Mouse (Mus musculus): Measurements from ENCODE around the gene Trpm5.

Gene Trpm5

DNA sequence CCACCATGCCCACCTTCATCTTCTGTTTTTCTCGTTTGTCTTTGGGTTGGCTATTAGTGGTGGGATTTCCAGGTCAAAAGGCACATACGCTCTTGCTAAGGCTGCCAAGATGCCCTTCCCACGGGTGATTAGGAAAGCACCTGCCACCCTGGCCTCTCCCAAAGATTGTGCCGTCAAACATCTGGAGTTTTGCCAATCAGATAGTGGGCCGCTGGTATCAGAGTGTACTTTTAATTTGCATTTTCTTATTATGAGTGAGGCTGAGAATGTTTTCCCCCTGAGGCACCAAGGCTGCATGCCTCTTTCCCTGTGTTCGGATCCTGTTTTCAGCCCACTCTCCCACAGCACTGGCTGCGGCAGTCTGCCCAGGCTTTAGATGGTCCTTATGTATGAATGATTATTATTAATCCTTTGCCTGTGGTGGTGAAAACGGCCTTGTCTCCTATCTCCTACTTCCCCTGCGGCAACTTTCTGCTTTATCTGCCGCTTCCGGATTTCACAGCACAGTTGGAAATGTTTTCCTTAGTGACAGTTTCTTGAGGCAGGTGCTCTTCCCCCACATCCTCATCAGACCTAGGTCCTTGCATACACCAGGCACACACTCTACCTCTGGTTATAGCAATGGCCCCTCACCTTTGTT, 10.9 kb upstream of the Trpm5 start:
- no peak for DNase-seq (ENCODE audit: low spot score)

- DNase-seq (ENCODE audit: low spot score) = no peak
These were observed 6.3 kb upstream of the Trpm5 start for GRCm38 (mm10) chr7:143100759-143101158.

- DNase-seq (ENCODE audit: low spot score) = no peak
These were observed 1.1 kb upstream of the Trpm5 start for GRCm38 (mm10) chr7:143095554-143095907.

GRCm38 (mm10) chr7:143093847-143094246, 595 bp downstream of the Trpm5 start:
- no peak for DNase-seq (ENCODE audit: low spot score)

GRCm38 (mm10) chr7:143087070-143087579, 7.3 kb downstream of the Trpm5 start:
- DNase-seq (ENCODE audit: low spot score) = peak; percentile 56

- DNase-seq (ENCODE audit: low spot score) = peak; percentile 67
These were observed 8.1 kb downstream of the Trpm5 start for GRCm38 (mm10) chr7:143086366-143086765.

DNA sequence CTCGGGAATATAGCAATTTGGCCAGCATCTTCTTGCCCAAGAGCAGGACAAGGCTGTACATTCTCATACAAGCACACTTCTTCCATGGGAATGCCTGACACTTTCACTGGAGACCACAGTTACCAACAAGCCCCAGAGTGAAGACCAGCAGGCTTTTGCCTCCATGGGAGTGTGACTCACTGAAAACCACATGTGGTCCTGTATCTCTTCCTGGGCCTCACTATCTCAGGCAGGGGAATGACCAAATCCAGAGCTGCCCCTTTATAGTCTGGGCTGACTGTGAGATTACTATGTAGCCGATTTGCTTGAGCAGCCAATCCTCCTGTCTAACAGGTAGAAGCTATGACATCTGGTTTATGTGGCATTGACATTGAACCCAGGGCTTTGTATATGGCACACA, 10.7 kb downstream of the Trpm5 start:
- DNase-seq (ENCODE audit: low spot score) = no peak

DNA sequence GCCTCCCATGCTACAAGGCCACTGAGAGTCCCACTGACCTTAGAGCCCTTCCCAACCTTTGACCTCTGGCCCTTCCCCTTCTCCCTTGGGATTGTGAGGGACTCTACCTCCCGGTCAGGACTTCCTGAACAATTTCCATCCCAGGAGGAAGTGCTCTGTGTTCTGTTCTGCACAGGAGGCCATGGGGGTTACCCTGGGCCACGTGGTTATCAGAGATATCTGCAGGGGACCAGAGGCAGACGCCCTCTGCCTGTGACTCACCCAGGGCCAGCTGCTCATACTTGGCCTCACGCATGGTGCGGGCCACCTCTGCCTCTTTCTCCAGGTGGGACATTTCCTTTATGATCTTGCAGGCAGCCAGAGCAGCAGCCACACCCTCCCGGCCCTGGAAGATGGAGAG, 12.4 kb downstream of the Trpm5 start:
- DNase-seq (ENCODE audit: low spot score) = no peak

DNA sequence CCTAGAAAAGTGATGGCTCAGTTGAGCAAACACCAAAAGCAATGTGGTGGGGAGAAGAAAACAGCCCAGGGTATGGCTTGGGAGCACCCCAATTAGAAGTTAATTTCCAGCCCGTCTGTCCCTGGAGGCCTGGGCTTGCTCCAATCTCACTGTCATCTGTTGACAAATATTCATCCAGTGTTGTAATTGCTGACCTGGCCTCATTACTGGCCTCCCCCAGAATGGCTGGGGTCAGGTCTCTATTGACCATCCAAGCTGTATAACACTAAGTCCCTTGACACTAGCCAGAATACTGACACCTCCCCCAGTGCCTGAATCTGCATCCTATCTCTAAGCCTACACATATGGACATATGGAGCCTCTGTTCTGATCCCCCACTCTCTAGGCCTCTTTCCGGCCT, 17.1 kb downstream of the Trpm5 start:
- no peak for DNase-seq (ENCODE audit: low spot score)

DNA sequence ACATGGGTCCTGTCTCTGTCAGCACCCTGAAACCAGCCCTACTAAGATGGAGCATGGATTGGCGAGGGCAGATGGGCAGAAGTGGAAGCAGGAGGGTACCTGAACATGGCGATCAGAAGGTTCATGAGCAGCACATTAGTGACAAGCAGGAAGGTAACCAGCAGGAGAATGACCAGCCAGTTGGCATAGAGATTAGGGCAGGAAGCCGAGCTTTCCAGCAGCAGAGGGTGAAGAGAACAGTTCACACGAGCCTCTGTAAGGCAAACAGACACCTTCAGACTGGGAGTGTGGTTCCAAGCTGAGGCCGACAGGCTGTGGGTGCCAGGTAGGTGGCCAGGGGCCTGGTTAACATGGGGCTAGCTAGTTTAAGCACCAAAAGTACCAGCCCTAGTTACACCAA, 19.0 kb downstream of the Trpm5 start:
- no peak for DNase-seq (ENCODE audit: low spot score)

- no peak for DNase-seq (ENCODE audit: low spot score)
These were observed 21.4 kb downstream of the Trpm5 start for GRCm38 (mm10) chr7:143073086-143073485.

DNA sequence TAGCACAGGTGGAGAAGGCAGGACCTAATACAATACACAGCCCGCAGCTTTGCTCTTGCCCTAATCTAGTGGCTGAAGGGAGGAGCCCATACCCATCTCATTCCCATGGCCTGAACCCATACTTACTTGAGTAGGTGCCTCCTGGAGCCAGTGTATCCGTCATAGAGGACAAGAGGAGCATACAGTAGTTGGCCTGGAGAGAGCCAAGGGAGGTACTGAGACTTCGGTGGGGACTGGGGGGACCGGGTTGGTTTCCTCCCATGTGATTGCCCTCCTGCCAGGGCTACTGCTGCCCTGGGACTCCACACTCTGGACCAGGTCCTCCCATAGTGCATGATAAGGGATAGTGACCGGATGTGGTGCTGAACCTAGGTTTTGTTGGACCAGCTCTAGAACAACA, 21.8 kb downstream of the Trpm5 start:
- DNase-seq (ENCODE audit: low spot score) = no peak

DNA sequence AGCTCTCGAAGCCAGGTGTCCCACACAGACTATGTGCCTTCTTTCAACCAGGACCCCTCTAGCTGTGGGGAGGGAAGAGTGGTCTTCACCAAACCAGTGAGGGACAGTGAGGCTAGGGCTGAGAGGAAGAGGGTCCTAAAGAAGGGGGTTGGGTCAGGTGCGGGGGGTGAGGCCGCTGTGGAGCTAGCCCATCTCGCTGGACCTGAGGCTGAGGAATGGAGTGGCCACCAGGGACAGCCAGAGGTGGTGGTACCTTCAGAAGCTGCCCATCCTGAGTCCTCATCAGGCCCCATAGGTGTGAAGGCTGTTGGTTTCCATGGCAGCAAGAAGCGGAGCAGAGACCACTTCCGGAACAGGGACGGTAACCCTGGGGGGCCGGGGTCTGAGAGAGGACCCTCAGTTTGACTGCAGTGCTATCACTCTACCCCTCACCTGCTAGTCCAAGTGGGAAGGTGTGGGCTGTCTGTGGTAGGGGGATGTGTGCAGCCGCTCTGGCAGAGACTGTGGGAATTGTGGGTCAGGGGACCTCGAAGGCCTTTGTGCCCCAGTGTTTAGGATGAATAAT, 23.9 kb downstream of the Trpm5 start:
- DNase-seq (ENCODE audit: low spot score) = no peak

DNA sequence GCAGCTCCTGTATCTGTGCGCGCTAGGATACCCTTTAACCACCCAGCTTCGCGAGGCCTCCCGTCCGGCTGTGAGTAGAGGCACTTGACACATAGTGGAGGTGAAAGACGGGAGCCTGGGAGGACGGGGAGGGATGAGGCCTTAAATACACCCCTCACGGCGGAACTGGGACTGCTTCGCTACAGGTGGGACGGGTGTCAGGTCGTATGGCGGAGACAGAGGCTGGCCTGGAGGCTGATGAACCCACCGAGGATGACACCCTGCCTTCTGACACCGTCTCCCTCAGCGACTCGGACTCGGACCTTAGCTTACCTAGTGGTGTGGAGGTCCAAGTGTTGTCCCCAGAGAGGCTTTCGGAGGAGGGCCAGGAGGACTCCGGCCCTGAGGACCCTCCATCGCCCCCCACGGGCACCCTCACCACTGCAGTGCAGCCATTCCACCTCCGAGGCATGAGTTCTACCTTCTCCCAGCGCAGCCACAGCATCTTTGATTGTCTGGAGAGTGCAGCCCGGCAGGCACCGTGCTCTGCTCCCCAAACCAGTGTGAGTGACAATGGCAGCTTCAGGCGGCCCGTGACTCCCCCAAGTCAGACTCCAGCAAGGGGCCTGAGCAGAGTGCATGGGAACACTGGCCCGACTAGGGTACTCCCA, 24.6 kb downstream of the Trpm5 start:
- no peak for DNase-seq (ENCODE audit: low spot score)

GRCm38 (mm10) chr7:143068882-143069591, 25.4 kb downstream of the Trpm5 start, which contains the start of gene Tssc4:
Tssc4 (plus strand) TSS chr7:143069249.
- peak; percentile 94 for DNase-seq (ENCODE audit: low spot score)

DNA sequence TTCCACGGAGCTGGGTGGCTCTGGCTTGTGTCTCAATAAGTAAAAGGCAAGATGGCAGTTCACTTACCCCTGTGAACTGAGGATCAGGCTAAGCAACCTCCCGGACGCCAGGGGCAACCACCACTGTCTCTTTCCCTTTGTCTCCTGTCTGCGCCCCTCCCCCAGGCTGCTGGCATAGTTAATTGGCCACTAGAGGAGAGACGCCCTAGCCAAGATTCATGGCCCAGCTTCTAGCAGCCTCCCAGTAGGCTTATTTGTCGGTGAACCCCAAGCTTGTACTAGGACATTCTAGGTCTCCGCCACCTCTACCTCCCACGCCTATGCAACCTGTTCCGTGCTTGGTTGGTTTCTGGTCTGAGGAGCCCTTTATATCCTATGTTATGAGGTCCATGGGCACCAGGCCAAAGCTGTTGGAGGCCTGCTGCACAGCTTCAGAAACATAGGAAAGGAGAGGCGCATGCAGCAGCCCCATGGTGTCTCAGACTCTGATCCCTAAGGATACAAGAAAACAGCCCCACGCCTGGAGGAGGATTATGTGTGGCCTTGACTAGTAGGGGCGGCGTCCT, 26.0 kb downstream of the Trpm5 start:
- no peak for DNase-seq (ENCODE audit: low spot score)

DNA sequence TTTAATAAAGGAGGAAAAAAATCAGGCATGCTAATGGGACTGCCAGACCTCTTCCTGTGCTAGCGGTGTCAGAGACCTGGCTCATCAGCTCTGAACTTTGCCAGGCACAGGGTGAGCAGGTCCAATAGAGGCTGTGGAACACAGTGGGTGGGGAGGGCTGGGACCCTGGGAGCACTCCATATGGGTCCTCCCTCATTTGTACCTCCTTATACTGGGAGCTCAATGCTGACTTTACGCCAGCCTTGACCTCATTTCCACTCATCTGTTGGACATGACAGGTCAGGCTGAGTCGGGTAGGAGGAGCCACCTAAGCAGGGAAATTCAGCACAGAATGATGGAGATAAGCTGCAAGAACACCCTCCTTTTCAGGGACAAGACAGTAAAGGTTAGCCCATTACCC, 26.5 kb downstream of the Trpm5 start:
- DNase-seq (ENCODE audit: low spot score) = no peak

GRCm38 (mm10) chr7:143067469-143067868, 27.0 kb downstream of the Trpm5 start:
- no peak for DNase-seq (ENCODE audit: low spot score)

DNA sequence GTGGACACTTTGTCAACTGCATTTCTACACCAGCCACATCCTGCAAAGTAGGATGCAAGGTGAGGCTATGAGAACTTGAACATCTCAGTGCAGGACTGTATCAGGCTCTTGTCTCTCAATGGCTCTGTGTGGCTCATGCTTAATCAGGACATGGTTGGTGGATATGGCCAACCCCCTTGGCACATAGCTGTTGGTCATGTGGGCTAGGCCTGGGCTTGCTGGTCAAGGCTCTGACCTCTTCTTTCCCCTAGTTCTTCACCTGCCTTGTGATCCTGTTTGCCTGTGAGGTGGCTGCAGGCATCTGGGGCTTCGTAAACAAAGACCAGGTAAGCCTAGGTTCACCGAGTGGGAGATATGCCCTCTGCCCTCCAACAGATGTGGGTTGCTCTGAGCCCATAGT, 28.8 kb downstream of the Trpm5 start:
- no peak for DNase-seq (ENCODE audit: low spot score)

- DNase-seq (ENCODE audit: low spot score) = no peak
These were observed 30.2 kb downstream of the Trpm5 start for GRCm38 (mm10) chr7:143064226-143064625.

DNA sequence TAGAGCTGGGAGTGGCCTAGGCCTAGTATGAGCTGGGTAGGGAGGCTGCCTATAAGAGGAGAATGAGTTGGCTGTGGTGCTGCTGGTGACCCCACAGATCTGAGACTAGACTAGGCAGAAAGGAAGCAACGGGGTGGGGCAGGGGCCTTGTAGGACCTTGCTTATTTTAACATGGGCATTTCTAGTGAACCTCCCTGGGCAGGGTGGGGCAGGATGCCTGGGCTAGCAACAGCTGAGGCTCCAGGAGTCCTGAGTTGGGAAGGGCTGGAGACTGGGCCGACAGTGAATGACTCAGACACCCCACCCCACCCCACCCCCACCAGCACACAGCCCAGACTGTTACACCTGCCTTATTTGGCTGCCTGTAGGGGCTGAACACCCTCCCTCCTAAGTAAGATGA, 31.7 kb downstream of the Trpm5 start:
- DNase-seq (ENCODE audit: low spot score) = no peak

DNA sequence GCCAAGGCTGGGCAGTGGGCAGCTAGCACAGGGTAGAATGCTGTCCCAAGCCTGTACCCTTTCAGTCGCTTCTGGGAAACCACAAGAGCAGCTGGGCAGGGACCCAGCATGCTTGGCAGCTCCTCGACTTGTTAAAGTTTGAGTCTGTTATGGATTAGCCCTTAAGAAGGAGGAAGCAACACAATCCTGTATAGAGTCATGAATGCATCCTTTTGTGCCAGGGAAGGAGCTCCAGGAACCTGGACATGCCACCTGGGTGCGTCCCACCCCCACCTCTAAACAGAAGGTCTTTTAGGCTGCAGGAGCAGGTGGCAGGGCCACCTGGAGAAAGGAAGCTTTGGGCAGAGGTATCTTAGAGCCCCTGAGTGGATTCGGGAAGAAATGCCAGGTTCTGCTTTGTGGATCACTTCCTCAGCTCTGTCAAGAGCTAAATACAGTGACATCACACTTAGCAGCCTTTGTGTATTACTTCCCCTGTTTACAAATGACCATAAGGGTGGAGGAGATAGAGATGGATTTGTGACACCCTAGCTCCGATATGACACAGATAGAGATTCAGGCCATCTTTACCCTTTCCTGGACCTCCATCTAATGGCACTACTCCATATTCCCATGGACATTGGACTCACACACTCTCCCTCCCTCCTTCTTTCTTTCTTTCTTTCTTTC, 35.1 kb downstream of the Trpm5 start:
- DNase-seq (ENCODE audit: low spot score) = no peak

Data from ovary, postnatal 14 days (tissue).